Mouse (Mus musculus) MEL-GATA-1-ER (cell line): Measurements from ENCODE around the gene Eif2d.
A peak's percentile ranks its signal among the peaks of the same experiment; 100 is the strongest.
"Not testable (repeated sequence)": the region's sequence is repeated elsewhere in the genome, so short reads cannot be mapped to it uniquely, and the experiment has no call there.

Source experiments
- DNase-seq: peaks from one replicate; pipeline ENCODE4 v3.0.0-alpha.2; 2012; ENCODE audit warnings: low read depth; ENCODE audit errors: extremely low read depth

Gene Eif2d

GRCm38 (mm10) chr1:131139102-131140095 lies 13.6 kb upstream of the Eif2d start:
- no peak for DNase-seq

- no peak for DNase-seq
These were observed 11.5 kb upstream of the Eif2d start for GRCm38 (mm10) chr1:131141449-131141848.

- no peak for DNase-seq
These were observed 10.5 kb upstream of the Eif2d start for GRCm38 (mm10) chr1:131142472-131142871.

- DNase-seq: not testable (repeated sequence)
These were observed 7.8 kb upstream of the Eif2d start for GRCm38 (mm10) chr1:131145222-131145621.

GRCm38 (mm10) chr1:131146181-131146614 lies 6.8 kb upstream of the Eif2d start:
- peak; percentile 85 for DNase-seq

GRCm38 (mm10) chr1:131149496-131149895 lies 3.5 kb upstream of the Eif2d start:
- no peak for DNase-seq

- no peak for DNase-seq
These were observed 2.5 kb downstream of the Eif2d start for GRCm38 (mm10) chr1:131155456-131155855.

GRCm38 (mm10) chr1:131159573-131160327 lies 6.8 kb downstream of the Eif2d start:
- not testable (repeated sequence) for DNase-seq

GRCm38 (mm10) chr1:131161091-131161490 lies 8.1 kb downstream of the Eif2d start:
- no peak for DNase-seq

- DNase-seq: no peak
These were observed 11.4 kb downstream of the Eif2d start for GRCm38 (mm10) chr1:131164427-131164826.

- no peak for DNase-seq
These were observed 14.6 kb downstream of the Eif2d start for GRCm38 (mm10) chr1:131167612-131168011.

GRCm38 (mm10) chr1:131173001-131173400 lies 20.0 kb downstream of the Eif2d start:
- no peak for DNase-seq

- DNase-seq: no peak
These were observed 20.8 kb downstream of the Eif2d start for GRCm38 (mm10) chr1:131173809-131174208.

GRCm38 (mm10) chr1:131174299-131174861 lies 21.4 kb downstream of the Eif2d start:
- no peak for DNase-seq

GRCm38 (mm10) chr1:131175189-131175588 lies 22.2 kb downstream of the Eif2d start:
- no peak for DNase-seq

GRCm38 (mm10) chr1:131175819-131176218 lies 22.8 kb downstream of the Eif2d start:
- DNase-seq: no peak

GRCm38 (mm10) chr1:131177249-131177648 lies 24.3 kb downstream of the Eif2d start:
- no peak for DNase-seq

- DNase-seq: no peak
These were observed 25.1 kb downstream of the Eif2d start for GRCm38 (mm10) chr1:131178083-131178482.

GRCm38 (mm10) chr1:131180386-131180785 lies 27.4 kb downstream of the Eif2d start:
- DNase-seq: no peak

GRCm38 (mm10) chr1:131181642-131182527 lies 28.9 kb downstream of the Eif2d start:
- DNase-seq: peak; percentile 53

- DNase-seq: no peak
These were observed 30.2 kb downstream of the Eif2d start for GRCm38 (mm10) chr1:131183201-131183600.
